Mouse (Mus musculus): ENCODE measurements at regions not wholly inside any gene's neighbourhood (a gene's known extent, or its start where the extent isn't known, plus 50 kb on each side); places are given as distances from the start of the nearest gene placed in this dataset.

GRCm38 (mm10) chr13:3341416-3341815 is 196.4 kb upstream of the Gdi2 start:
- TF ChIP-seq CTCF (IDR thresholded peaks at IDR 0.05; ENCODE audit: extremely low read depth, insufficient read depth, insufficient read length, insufficient replicate concordance), result no peak
- TF ChIP-seq POLR2A (IDR thresholded peaks at IDR 0.05; ENCODE audit: low read depth, low read length), result no peak
